Mouse (Mus musculus) embryo, embryonic 10 days (tissue): Measurements from ENCODE around the gene Gm15085.
"Not testable (repeated sequence)": the region's sequence is repeated elsewhere in the genome, so short reads cannot be mapped to it uniquely, and the experiment has no call there.

Experiments
- DNase-seq: peaks from one replicate; pipeline ENCODE4 v3.0.0-alpha.2; 2015; ENCODE audit warnings: low spot score

Gm15085 gene

GRCm38 (mm10) chrX:149447317-149447716, at the start of gene Gm15085:
TSS of gene Gm15085 (plus strand) at chrX:149447617.
- not testable (repeated sequence) for DNase-seq
